Mouse (Mus musculus): Measurements from ENCODE around the gene Hist2h2aa1. TPM values are rescaled to one million over a fixed set of nuclear protein-coding genes. Genes with fewer than 3 reads are reported as not detected.
A peak's percentile ranks its signal among the peaks of the same experiment; 100 is the strongest.

Hist2h2aa1 gene
- total and polyA plus RNA-seq, 3 experiments, result 0.64 to 1,515 (median 113) TPM

DNA sequence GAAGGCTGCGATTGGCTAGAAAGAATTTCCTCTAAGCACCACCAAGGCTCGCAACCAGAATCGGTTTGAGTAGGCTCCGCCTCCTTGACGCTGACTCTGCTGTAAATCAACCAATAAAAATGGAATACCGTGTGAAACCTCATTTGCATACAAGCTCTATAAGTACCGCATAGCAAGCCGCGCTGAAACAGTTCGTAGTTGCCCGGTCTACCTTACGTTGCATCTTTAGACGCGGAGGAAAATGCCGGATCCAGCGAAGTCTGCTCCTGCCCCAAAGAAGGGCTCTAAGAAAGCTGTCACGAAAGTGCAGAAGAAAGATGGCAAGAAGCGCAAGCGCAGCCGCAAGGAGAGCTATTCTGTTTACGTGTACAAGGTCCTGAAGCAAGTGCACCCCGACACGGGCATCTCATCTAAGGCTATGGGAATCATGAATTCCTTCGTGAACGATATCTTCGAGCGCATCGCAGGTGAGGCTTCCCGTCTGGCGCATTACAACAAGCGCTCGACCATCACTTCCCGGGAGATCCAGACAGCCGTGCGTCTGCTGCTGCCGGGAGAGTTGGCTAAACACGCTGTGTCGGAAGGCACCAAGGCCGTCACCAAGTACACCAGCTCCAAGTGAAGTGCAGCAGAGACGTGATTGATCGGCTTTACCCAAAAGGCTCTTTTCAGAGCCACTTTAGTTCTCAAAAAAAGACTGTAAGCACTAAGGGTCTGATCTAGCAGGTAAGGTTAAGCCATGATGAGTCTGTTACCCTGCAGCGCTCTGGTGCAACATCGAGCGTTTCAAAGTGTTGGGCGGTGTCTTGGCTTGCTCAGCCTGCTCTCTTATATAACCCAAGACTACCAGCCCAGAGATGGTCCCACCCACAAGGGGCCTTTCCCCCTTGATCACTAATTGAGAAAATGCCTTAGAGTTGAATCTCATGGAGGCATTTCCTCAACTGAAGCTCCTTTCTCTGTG is 24.5 kb downstream of the Hist2h2aa1 start, which contains the start of gene Hist2h2bb (continued):
- TF ChIP-seq BHLHE40 (IDR thresholded peaks at IDR 0.05; ENCODE audit: low read depth, low read length), result peak; percentile 46; the same call in 1 of the 2 replicates
- TF ChIP-seq MEF2A (IDR thresholded peaks at IDR 0.05; ENCODE audit: borderline replicate concordance, low read depth, low read length), result peak; percentile 65; the same call in 1 of the 2 replicates
- no peak; the same call in 1 of the 2 replicates for TF ChIP-seq CHD1 (IDR thresholded peaks at IDR 0.05; ENCODE audit: low read depth, low read length)
- TF ChIP-seq NRF1 (IDR thresholded peaks at IDR 0.05; ENCODE audit: low read depth, low read length), result peak; percentile 81
- peak; percentile 58 for TF ChIP-seq ELF1 (IDR thresholded peaks at IDR 0.05; ENCODE audit: low read depth, low read length)
- TF ChIP-seq MXI1 (IDR thresholded peaks at IDR 0.05; ENCODE audit: low read depth, low read length), result peak; percentile 67
- TF ChIP-seq ETS1 (conservative IDR thresholded peaks at IDR 0.05; ENCODE audit: low read depth, low read length), result no peak; the same call in 1 of the 2 replicates

DNA sequence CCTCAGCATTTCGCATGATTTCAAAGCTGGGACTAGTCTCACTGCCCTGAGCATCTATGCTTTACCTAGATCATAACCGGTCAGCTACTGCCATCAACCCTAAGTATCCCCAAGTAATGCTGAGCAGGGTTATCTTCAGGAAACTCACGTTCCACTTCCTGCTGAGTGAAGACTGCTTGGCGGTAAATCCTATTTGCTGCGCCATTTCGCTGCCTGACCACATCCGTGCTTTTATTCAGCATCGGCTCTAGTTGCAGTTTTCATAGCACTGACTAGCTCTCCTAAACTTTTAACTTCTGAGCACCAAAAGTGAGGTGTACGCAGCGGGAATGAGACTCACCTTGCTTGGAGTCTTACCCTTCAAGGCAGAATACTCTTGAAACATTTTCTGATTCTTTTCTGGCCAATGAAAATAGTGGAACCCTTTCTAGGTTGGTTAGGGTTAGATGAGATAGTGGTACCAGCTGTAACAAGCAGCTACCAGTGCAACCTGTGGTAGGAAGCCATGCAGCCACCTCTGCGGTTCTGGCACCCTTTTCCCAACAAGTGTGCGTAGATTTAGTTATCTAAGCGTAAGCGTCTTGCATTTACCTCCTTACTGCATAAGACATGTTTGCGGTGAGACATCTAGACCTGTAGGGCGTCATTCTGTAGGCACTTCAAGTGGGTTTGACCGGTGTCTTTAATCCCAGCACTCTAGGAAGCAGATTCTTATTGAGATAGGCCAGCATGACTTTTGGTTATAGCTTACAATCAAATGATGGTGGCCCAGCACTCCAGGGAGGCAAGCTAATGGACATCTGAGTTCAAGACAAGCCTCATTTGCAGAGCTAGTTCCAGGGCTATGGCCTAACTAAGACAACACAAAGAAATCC is 28.5 kb downstream of the Hist2h2aa1 start:
- dilution Hi-C loops (cut with MboI; ENCODE audit: extremely low pct_ligation_motif_present, extremely low pct_unique_long_range_greater_than_20kb, low sequenced_read_pairs) (no loop called here), in situ Hi-C loops (cut with MboI; ENCODE audit: low pct_ligation_motif_present, low pct_unique_long_range_greater_than_20kb, low sequenced_read_pairs) (no loop called here)
- H3K4me2 ChIP-seq (ENCODE audit: insufficient read depth, low read depth, poor library complexity, severe bottlenecking), result no peak overlapping the region
- TF ChIP-seq ELF1 (IDR thresholded peaks at IDR 0.05; ENCODE audit: low read depth, low read length) (no peak), EP300 (IDR thresholded peaks at IDR 0.05; ENCODE audit: low read length) (no peak), MYC (IDR thresholded peaks at IDR 0.05; ENCODE audit: low read depth, low read length) (no peak), CTCF (conservative IDR thresholded peaks at IDR 0.05 in 1 of 2, IDR thresholded peaks at IDR 0.05 in 1 of 2; ENCODE audit: low read depth in 2 of 2, low read length in 2 of 2) (no peak), ZC3H11A (IDR thresholded peaks at IDR 0.05; ENCODE audit: low read depth, low read length) (no peak), PAX5 (IDR thresholded peaks at IDR 0.05; ENCODE audit: low read length) (no peak), MAZ (IDR thresholded peaks at IDR 0.05; ENCODE audit: low read depth, low read length) (no peak), ETS1 (conservative IDR thresholded peaks at IDR 0.05; ENCODE audit: low read depth, low read length) (no peak)
- H3K27me3 ChIP-seq (replicated peaks), result no peaks in the 10 kb centered on the region
- no peaks in the 10 kb centered on the region for H3K36me3 ChIP-seq (replicated peaks in 1 of 2; ENCODE audit: control insufficient read depth in 1 of 2, insufficient read depth in 1 of 2, low read length in 1 of 2)
- H3K9ac ChIP-seq (ENCODE audit: insufficient read depth, low read depth), result no peak overlapping the region
- H3K27ac ChIP-seq (ENCODE audit: insufficient read depth, low read depth), result no peak overlapping the region
- no peak for DNase-seq (ENCODE audit: extremely low read depth)
- no peaks in the 10 kb centered on the region for H3K9me3 ChIP-seq (replicated peaks; ENCODE audit: low read length)
- H3K4me3 ChIP-seq (replicated peaks in 1 of 3; ENCODE audit: low read depth in 2 of 3, low read length in 2 of 3, poor library complexity in 1 of 3), result no peak overlapping the region
- no peaks in the 10 kb centered on the region for H3K79me2 ChIP-seq (replicated peaks; ENCODE audit: control insufficient read depth, extremely low read depth, insufficient read depth, poor library complexity, severe bottlenecking)
- peaks cover 0 to 15% of the 10 kb centered on the region in 2 experiments; a peak in 2 of 4 replicates for H3K4me1 ChIP-seq (ENCODE audit: control insufficient read depth in 1 of 2, insufficient read depth in 2 of 2)

GRCm38 (mm10) chr3:96277428-96277799 is 32.1 kb downstream of the Hist2h2aa1 start:
- H3K4me2 ChIP-seq (ENCODE audit: insufficient read depth, low read depth, poor library complexity, severe bottlenecking), result peak overlapping the region; percentile 82
- peak overlapping the region; percentile 45 for H3K27ac ChIP-seq (ENCODE audit: insufficient read depth, low read depth)
- no peaks in the 10 kb centered on the region for H3K9me3 ChIP-seq (replicated peaks; ENCODE audit: low read length)
- dilution Hi-C loops (cut with MboI; ENCODE audit: extremely low pct_ligation_motif_present, extremely low pct_unique_long_range_greater_than_20kb, low sequenced_read_pairs), result no loop called here
- in situ Hi-C loops (cut with MboI; ENCODE audit: low pct_ligation_motif_present, low pct_unique_long_range_greater_than_20kb, low sequenced_read_pairs), result loop anchor here (25.0 kb wide), 1 partner anchor 260 kb away; the partner anchor contains the start of gene Hfe2
- H3K27me3 ChIP-seq (replicated peaks), result peaks cover 10% of the 10 kb centered on the region
- peaks cover 0 to 12% of the 10 kb centered on the region in 2 experiments; a peak in 2 of 4 replicates for H3K4me1 ChIP-seq (ENCODE audit: control insufficient read depth in 1 of 2, insufficient read depth in 2 of 2)
- H3K9ac ChIP-seq (ENCODE audit: insufficient read depth, low read depth), result peak overlapping the region; percentile 75
- TF ChIP-seq POLR2AphosphoS2 (IDR thresholded peaks at IDR 0.05; ENCODE audit: low read depth, low read length) (no peak), HCFC1 (IDR thresholded peaks at IDR 0.05; ENCODE audit: low read depth, low read length) (no peak), E2F4 (IDR thresholded peaks at IDR 0.05; ENCODE audit: insufficient replicate concordance, low read depth, low read length) (0 out of 2 replicates have a peak, but pooled peaks have one; percentile 8), CTCF (conservative IDR thresholded peaks at IDR 0.05 in 1 of 2, IDR thresholded peaks at IDR 0.05 in 1 of 2; ENCODE audit: low read depth in 2 of 2, low read length in 2 of 2) (peak in 1 of 2 experiments; percentile 61; a peak in 2 of 4 replicates), ZKSCAN1 (IDR thresholded peaks at IDR 0.05; ENCODE audit: borderline replicate concordance, low read depth, low read length) (no peak), CHD2 (IDR thresholded peaks at IDR 0.05; ENCODE audit: low read length) (no peak), TBP (conservative IDR thresholded peaks at IDR 0.05; ENCODE audit: low read depth, low read length) (no peak), USF2 (conservative IDR thresholded peaks at IDR 0.05; ENCODE audit: low read depth, low read length) (no peak), MYC (IDR thresholded peaks at IDR 0.05; ENCODE audit: low read depth, low read length) (no peak), IRF4 (IDR thresholded peaks at IDR 0.05; ENCODE audit: low read depth, low read length) (no peak), GABPA (IDR thresholded peaks at IDR 0.05; ENCODE audit: insufficient replicate concordance, low read depth, low read length) (no peak), MAX (IDR thresholded peaks at IDR 0.05; ENCODE audit: low read length) (no peak), PAX5 (IDR thresholded peaks at IDR 0.05; ENCODE audit: low read length) (no peak)
- peak overlapping the region; percentile 30 to 67 (median 52) for H3K4me3 ChIP-seq (replicated peaks in 1 of 3; ENCODE audit: low read depth in 2 of 3, low read length in 2 of 3, poor library complexity in 1 of 3)
- DNase-seq (ENCODE audit: extremely low read depth), result peak; percentile 65
- no peaks in the 10 kb centered on the region for H3K79me2 ChIP-seq (replicated peaks; ENCODE audit: control insufficient read depth, extremely low read depth, insufficient read depth, poor library complexity, severe bottlenecking)
- no peaks in the 10 kb centered on the region for H3K36me3 ChIP-seq (replicated peaks in 1 of 2; ENCODE audit: control insufficient read depth in 1 of 2, insufficient read depth in 1 of 2, low read length in 1 of 2)

All from CH12.LX (cell line).